Mouse (Mus musculus): ENCODE data around the gene Gm15023.

DNA sequence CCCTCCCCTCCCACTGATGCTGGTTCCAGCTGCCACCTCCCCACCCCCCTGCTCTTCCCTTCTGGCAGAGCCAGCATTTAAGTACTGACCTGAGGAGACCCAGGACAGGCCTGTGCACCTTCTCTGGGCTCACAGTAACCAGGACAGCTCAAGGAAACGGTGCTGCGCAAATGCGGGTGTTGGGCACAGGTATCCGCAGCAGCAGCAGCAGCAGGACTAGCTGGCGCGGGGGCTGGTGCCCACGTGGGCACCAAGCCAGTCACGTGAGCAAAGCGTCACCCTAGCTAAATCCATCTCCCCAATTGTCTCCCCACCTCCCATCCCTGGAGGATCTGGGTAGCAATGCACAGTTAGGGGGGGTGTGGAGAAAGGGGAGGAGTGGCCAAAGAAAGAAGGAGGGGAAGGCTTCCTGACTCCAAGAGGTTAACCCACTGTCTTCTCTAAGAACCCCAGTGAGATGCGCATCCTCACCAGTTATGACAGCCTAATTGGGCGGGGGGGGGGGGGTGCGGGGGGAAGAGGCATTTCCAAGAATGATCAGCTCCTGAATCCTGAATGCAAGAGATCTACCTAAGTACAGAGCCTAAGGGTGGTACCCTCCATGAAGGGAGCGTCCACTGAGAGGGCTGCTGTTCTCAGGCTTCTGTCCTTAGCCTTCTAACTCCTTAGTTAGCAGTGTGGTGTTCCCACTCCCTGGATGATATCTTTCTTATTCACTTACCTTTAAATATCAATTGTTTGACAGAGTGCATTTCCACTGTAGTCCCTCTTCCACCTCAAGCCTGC lies 33.2 kb upstream of the Gm15023 start, which contains the start of gene Tceal6:
- no peak for TF ChIP-seq CTCF (IDR thresholded peaks at IDR 0.05; ENCODE audit: insufficient read depth, low read depth, low read length)
- peak; percentile 36; the same call in 1 of the 2 replicates for TF ChIP-seq POLR2A (IDR thresholded peaks at IDR 0.05; ENCODE audit: insufficient read depth, low read depth, low read length)

All from olfactory bulb, adult 2 months (tissue).